In genomic region chr19:6419805-6420310, GRCm38 (mm10) we compare ENCODE assay signal across 13 mouse cellular contexts. TPM values are rescaled to one million over a fixed set of nuclear protein-coding genes. Genes with fewer than 3 reads are reported as not detected.
DNase-seq lines count a peak whose midpoint lies in the region; ATAC-seq and TF ChIP-seq lines count a peak whose summit lies in the region.
"Had no signal": no experiment of that assay in that cellular context is flagged by ENCODE, and none has a peak within 500 bp of the region (broad histone marks: within the 10 kb centered on the region; RNA-seq: fewer than 3 reads in every experiment).

No protein-coding gene starts in this region.

- peak overlapping the region; percentile 63 for H3K4me3 ChIP-seq in left cerebral cortex, adult 2 months
- H3K4me3 ChIP-seq in forebrain, embryonic 16.5 days (replicated peaks; ENCODE audit: low read length) = peak overlapping the region; percentile 67
- peak overlapping the region; percentile 51 for H3K4me3 ChIP-seq in midbrain, embryonic 11.5 days (ENCODE audit: low read depth, low read length)
- H3K4me3 ChIP-seq in olfactory bulb, adult 2 months (ENCODE audit: insufficient read depth, low read depth, low read length) = peak overlapping the region; percentile 85
- H3K4me3 ChIP-seq in liver, postnatal 0 days (ENCODE audit: low read depth, low read length) = no peak overlapping the region
- H3K4me3 ChIP-seq: heart, embryonic 10.5 days had no signal

- 49% methylated on average over 9 of the region's 9 CpGs for WGBS in forebrain, embryonic 16.5 days
- 60% methylated on average over 9 of the region's 9 CpGs for WGBS in midbrain, embryonic 11.5 days
- WGBS in olfactory bulb, adult 2 months = 13% methylated on average over 9 of the region's 9 CpGs
- WGBS in liver, postnatal 0 days (ENCODE audit: insufficient replicate concordance) = 50% methylated on average over 9 of the region's 9 CpGs

- TF ChIP-seq EP300 in liver, postnatal 0 days (IDR thresholded peaks at IDR 0.05; ENCODE audit: low read depth) = no peak

- ATAC-seq in forebrain, embryonic 16.5 days = no peak
- ATAC-seq in midbrain, embryonic 11.5 days (ENCODE audit: low FRiP score) = no peak
- no peak for ATAC-seq in liver, postnatal 0 days

- no peaks in the 10 kb centered on the region for H3K9me3 ChIP-seq in forebrain, embryonic 16.5 days (ENCODE audit: control insufficient read depth, low read length)
- H3K9me3 ChIP-seq in midbrain, embryonic 11.5 days (ENCODE audit: control insufficient read depth, low read length) = no peaks in the 10 kb centered on the region
- H3K9me3 ChIP-seq in liver, postnatal 0 days (ENCODE audit: low read length) = no peaks in the 10 kb centered on the region
- H3K9me3 ChIP-seq: heart, embryonic 10.5 days; limb, embryonic 12.5 days had no signal

- intact Hi-C loops in left cerebral cortex, adult 2 months (cut with DNase I) = loop anchor here (2.0 kb wide), 1 partner anchor 45 kb away; no protein-coding TSS in a partner anchor

- peaks cover 87% of the 10 kb centered on the region for H3K4me1 ChIP-seq in forebrain, embryonic 16.5 days (replicated peaks; ENCODE audit: control insufficient read depth, insufficient read depth, low read length)
- peaks cover 44% of the 10 kb centered on the region for H3K4me1 ChIP-seq in midbrain, embryonic 11.5 days (ENCODE audit: control insufficient read depth, insufficient read depth, low read length)
- peaks cover 56% of the 10 kb centered on the region for H3K4me1 ChIP-seq in olfactory bulb, adult 2 months (ENCODE audit: control insufficient read depth, insufficient read depth, low read length)
- H3K4me1 ChIP-seq in liver, postnatal 0 days (ENCODE audit: insufficient read depth) = peaks cover 6% of the 10 kb centered on the region; the same call in 1 of the 2 replicates

- peak overlapping the region; percentile 93 for H3K27ac ChIP-seq in left cerebral cortex, adult 2 months
- 0 out of 2 replicates have a peak overlapping the region, but pooled peaks have one; percentile 9 for H3K27ac ChIP-seq in forebrain, embryonic 16.5 days (ENCODE audit: low read length)
- no peak overlapping the region for H3K27ac ChIP-seq in midbrain, embryonic 11.5 days (ENCODE audit: low read depth, low read length)
- H3K27ac ChIP-seq in olfactory bulb, adult 2 months (ENCODE audit: insufficient read depth, low read depth, low read length) = peak overlapping the region; percentile 65
- H3K27ac ChIP-seq in liver, postnatal 0 days (ENCODE audit: low read depth) = no peak overlapping the region
- H3K27ac ChIP-seq: heart, embryonic 10.5 days; limb, embryonic 12.5 days had no signal

- no peak for TF ChIP-seq CTCF in left cerebral cortex, adult 2 months (IDR thresholded peaks at IDR 0.05)
- no peak for TF ChIP-seq CTCF in olfactory bulb, adult 2 months (IDR thresholded peaks at IDR 0.05; ENCODE audit: insufficient read depth, low read depth, low read length)
- no peak for TF ChIP-seq CTCF in liver, postnatal 0 days (IDR thresholded peaks at IDR 0.05; ENCODE audit: low read depth)

- TF ChIP-seq POLR2A in olfactory bulb, adult 2 months (IDR thresholded peaks at IDR 0.05; ENCODE audit: insufficient read depth, low read depth, low read length) = no peak

- DNase-seq in left cerebral cortex, adult 2 months (ENCODE audit: extremely low spot score in 1 of 2, low spot score in 2 of 2) = no peak
- DNase-seq in left cerebral cortex, adult 11 months (ENCODE audit: low spot score) = no peak
- no peak for DNase-seq in midbrain, embryonic 11.5 days (ENCODE audit: low spot score, missing footprints)
- no peak for DNase-seq in liver, postnatal 0 days
- no peak for DNase-seq in ovary, adult 18-20 months (ENCODE audit: low spot score)
- no peak for DNase-seq in lung, postnatal 10 days
- DNase-seq: heart, postnatal 4 days; thymus, postnatal 4 days had no signal

- H3K27me3 ChIP-seq in forebrain, embryonic 16.5 days (replicated peaks; ENCODE audit: control insufficient read depth, insufficient read depth, low read length) = no peaks in the 10 kb centered on the region
- H3K27me3 ChIP-seq in midbrain, embryonic 11.5 days (ENCODE audit: control insufficient read depth, insufficient read depth, low read length) = peaks cover 17% of the 10 kb centered on the region
- peaks cover 49% of the 10 kb centered on the region for H3K27me3 ChIP-seq in liver, postnatal 0 days (ENCODE audit: insufficient read depth, low read length)

- H3K36me3 ChIP-seq in forebrain, embryonic 16.5 days (ENCODE audit: control insufficient read depth, insufficient read depth) = no peaks in the 10 kb centered on the region
- no peaks in the 10 kb centered on the region for H3K36me3 ChIP-seq in midbrain, embryonic 11.5 days (ENCODE audit: control insufficient read depth, insufficient read depth, low read length)
- H3K36me3 ChIP-seq in liver, postnatal 0 days (replicated peaks; ENCODE audit: insufficient read depth, low read length) = no peaks in the 10 kb centered on the region
- H3K36me3 ChIP-seq: heart, embryonic 10.5 days; limb, embryonic 12.5 days had no signal

- peak overlapping the region; percentile 81 for H3K9ac ChIP-seq in forebrain, embryonic 16.5 days (replicated peaks; ENCODE audit: low read depth, low read length)
- H3K9ac ChIP-seq in midbrain, embryonic 11.5 days (ENCODE audit: low read length) = peak overlapping the region; percentile 73
- no peak overlapping the region for H3K9ac ChIP-seq in liver, postnatal 0 days (replicated peaks)
- H3K9ac ChIP-seq: limb, embryonic 12.5 days had no signal

- peak overlapping the region; percentile 81 for H3K4me2 ChIP-seq in forebrain, embryonic 16.5 days (ENCODE audit: low read length)
- H3K4me2 ChIP-seq in midbrain, embryonic 11.5 days = peak overlapping the region; percentile 84
- no peak overlapping the region for H3K4me2 ChIP-seq in liver, postnatal 0 days (ENCODE audit: low read depth, low read length)

RNA-seq across cellular contexts. Expression of gene Nrxn2, which starts 1.3 kb away (rescaled TPM):
- total RNA-seq in left cerebral cortex, adult 2 months (2021) = 100 to 1,000 TPM; 618 to 620 TPM
- 28.1 and 28.5 TPM in 2 replicates for polyA plus RNA-seq in forebrain, embryonic 16.5 days (2015; fragmentation: Nextera tagmentation; extraction: Ambion mirVana)
- polyA plus RNA-seq in midbrain, embryonic 11.5 days (2014; fragmentation: Nextera tagmentation; extraction: Ambion mirVana) = 9.2 and 9.5 TPM in 2 replicates
- polyA plus RNA-seq in olfactory bulb, adult 2 months (2012; ENCODE audit: insufficient read depth, insufficient read length, low replicate concordance, missing spikeins) = 202 and 263 TPM in 2 replicates
- 0.96 and 0.97 TPM in 2 replicates for polyA plus RNA-seq in liver, postnatal 0 days (2015; fragmentation: Nextera tagmentation; extraction: Ambion mirVana)
- total RNA-seq: megakaryocyte, adult 5-6 weeks had no signal

RNA-seq across cellular contexts. Expression of gene Rasgrp2, which starts 20.7 kb away (rescaled TPM):
- 10 to 100 TPM; 61.1 to 72.2 TPM for total RNA-seq in left cerebral cortex, adult 2 months (2021)
- 48.8 and 60.8 TPM in 2 replicates for polyA plus RNA-seq in forebrain, embryonic 16.5 days (2015; fragmentation: Nextera tagmentation; extraction: Ambion mirVana)
- polyA plus RNA-seq in midbrain, embryonic 11.5 days (2014; fragmentation: Nextera tagmentation; extraction: Ambion mirVana) = 14.1 and 16.8 TPM in 2 replicates
- 282 TPM in 1 of 2 replicates, not detected in the other for polyA plus RNA-seq in olfactory bulb, adult 2 months (2012; ENCODE audit: insufficient read depth, insufficient read length, low replicate concordance, missing spikeins)
- polyA plus RNA-seq in liver, postnatal 0 days (2015; fragmentation: Nextera tagmentation; extraction: Ambion mirVana) = 90.7 and 93.5 TPM in 2 replicates

RNA-seq across cellular contexts. Expression of gene Pygm, which starts 35.7 kb away (rescaled TPM):
- total RNA-seq in left cerebral cortex, adult 2 months (2021) = 10 to 100 TPM; 28.4 to 32.7 TPM
- polyA plus RNA-seq in forebrain, embryonic 16.5 days (2015; fragmentation: Nextera tagmentation; extraction: Ambion mirVana) = 2.4 and 2.8 TPM in 2 replicates
- polyA plus RNA-seq in midbrain, embryonic 11.5 days (2014; fragmentation: Nextera tagmentation; extraction: Ambion mirVana) = 0.81 and 1.8 TPM in 2 replicates
- not detected in 2 replicates for polyA plus RNA-seq in olfactory bulb, adult 2 months (2012; ENCODE audit: insufficient read depth, insufficient read length, low replicate concordance, missing spikeins)
- 2.5 and 8.9 TPM in 2 replicates for polyA plus RNA-seq in liver, postnatal 0 days (2015; fragmentation: Nextera tagmentation; extraction: Ambion mirVana)

RNA-seq across cellular contexts. Expression of gene Sf1, which starts 56.4 kb away (rescaled TPM):
- total RNA-seq in left cerebral cortex, adult 2 months (2021) = 100 to 1,000 TPM; 208 to 212 TPM
- polyA plus RNA-seq in forebrain, embryonic 16.5 days (2015; fragmentation: Nextera tagmentation; extraction: Ambion mirVana) = 122 and 127 TPM in 2 replicates
- 186 and 215 TPM in 2 replicates for polyA plus RNA-seq in midbrain, embryonic 11.5 days (2014; fragmentation: Nextera tagmentation; extraction: Ambion mirVana)
- 340 TPM in 1 of 2 replicates, not detected in the other for polyA plus RNA-seq in olfactory bulb, adult 2 months (2012; ENCODE audit: insufficient read depth, insufficient read length, low replicate concordance, missing spikeins)
- polyA plus RNA-seq in liver, postnatal 0 days (2015; fragmentation: Nextera tagmentation; extraction: Ambion mirVana) = 34.6 and 35.7 TPM in 2 replicates

Comparison
In these comparisons a context has a peak if more than half of its experiments do, and no peak if none do; other contexts are left out.
1. H3K27ac ChIP-seq: peak in left cerebral cortex, adult 2 months (single experiment), forebrain, embryonic 16.5 days (single experiment) and olfactory bulb, adult 2 months (single experiment); none in midbrain, embryonic 11.5 days (single experiment) and liver, postnatal 0 days (single experiment).